Mouse (Mus musculus) embryo, embryonic 11 days (tissue): ENCODE measurements around the gene Glce.

Experiments used
- DNase-seq: peaks from one replicate; pipeline ENCODE4 v3.0.0-alpha.2; 2015

Glce gene

DNA sequence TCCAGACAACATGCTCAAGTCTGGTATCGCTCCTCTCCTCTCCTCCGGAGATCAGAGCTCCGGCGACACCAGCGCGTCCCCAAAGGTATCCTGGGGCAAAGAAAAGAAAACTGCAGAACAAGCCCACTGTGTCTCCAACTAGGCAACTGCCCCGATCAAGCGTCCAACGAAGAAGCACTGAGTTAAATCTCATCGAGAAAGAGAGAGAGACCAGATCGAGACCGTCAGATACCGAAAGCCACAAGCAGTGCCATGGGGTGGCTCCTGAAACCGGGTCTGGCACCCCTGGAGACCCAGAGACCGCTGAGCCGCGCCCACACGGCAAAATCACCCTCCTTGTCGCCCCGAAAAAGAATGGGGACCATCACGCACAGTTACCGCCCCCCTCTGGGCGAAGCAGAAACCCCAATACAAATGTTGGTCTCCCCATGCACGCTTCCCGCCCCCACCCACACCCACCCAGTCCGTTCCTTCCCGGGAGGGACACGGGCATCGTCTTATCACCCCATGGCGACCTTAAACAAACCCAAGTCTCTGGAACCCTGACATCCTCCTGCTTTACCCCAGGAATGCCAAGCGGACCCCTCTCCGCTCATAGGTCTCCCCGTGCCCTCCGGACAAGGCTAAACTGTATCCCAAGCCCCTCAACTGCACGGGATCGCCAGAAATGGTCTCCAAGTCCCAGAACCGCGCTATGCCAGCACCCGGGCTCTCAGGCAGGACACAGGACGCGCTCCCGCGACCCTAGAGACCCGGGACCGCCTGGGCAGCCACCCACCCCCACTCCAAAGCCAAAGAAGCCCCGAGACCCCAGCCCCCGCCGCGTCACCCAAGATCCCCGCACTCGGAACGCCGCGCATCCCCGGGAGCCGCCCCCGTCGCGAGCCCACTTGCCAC is 656 bp downstream of the Glce start:
- DNase-seq = peak; percentile 47

DNA sequence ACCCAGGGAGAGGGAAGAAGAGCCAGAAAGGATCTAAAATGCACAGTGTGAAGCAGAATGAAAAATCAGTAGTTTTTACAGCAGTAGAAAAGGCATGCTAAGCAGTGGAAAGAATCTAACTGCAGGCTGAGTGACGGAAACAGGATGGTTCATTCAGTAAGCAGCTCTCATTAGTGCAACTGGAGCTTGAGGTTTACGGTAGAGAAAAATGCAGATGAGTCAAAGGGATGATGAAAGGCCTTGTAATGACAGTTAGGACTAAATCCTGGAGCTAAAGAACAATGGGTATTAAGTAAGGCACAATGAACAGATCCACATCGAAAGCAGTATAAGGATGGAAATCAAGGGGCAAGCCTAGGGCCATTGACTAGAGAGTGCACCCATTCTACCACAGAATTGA is 3.7 kb downstream of the Glce start:
- DNase-seq = no peak

DNA sequence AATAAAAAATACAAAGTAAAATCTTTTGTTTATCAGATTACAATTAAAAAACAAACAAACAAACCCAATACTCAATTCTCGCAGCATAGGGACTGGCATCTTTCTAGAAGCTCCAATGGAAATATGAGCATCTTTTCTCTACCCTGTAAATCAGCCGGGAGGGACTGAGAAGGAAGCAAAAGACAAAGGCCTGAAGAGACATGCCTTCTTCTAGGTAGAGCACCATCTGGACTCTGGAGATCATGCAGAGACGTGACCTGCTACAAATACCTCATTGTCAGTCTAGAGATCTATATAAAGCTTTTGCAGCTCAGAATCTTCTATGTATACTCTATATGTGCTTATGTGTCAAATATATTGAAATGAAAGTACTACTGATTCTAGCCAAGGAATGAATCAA is 6.6 kb downstream of the Glce start:
- DNase-seq = no peak

DNA sequence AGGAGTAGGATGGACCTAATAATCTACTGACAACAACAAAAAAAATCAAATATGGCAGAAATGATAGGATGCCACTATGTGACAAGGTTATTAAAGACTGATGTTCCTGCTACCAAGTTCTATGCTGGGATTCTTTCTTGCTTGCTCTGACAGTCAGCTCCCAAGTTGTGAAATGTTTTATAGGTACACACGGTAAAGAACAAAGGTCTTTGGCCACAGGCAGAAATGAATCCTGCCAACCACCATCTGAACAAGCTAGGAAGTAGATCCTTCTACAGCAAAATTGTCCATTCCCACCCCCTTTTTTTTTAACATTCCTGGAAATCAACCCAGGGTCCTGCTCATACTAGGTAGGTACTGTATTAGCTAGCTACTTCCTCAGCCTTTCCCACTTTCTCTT is 25.9 kb downstream of the Glce start:
- DNase-seq = no peak

DNA sequence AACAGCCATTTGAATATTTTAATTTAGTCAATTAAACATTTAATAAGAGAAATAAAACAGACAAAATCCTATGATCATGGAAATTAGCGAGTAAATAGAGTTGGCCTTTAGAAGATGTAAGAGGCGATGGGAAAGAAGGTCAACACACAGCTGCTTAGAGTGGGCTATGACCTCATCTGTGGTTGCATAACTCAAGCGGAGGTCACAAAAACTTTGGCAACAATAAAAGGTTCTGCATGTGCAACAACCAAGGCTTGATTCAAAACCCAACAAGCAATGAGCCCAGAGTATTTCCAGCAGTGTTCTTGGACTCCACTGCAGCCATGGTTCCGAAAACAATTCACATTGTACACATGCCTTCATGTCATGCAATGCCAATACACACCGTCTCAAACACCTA is 30.9 kb downstream of the Glce start:
- DNase-seq = no peak

DNA sequence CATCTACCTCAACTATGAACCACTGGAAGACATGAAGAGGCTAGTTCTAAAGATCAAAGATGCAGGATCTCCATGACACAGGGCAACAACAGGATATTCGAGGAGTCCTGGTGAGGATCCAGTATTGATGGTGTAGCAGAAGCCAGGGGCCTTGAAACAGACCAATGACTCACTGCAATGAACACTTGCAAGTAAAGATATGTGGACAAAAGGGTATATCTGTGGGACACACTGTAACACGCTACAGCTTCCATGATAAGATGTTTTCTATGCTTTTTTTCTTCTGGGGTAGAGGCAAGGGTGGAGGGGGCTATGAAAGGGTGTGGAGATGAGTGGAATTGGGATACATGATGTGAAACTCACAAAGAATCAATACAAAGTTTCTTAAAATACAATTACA is 36.9 kb downstream of the Glce start:
- no peak for DNase-seq

DNA sequence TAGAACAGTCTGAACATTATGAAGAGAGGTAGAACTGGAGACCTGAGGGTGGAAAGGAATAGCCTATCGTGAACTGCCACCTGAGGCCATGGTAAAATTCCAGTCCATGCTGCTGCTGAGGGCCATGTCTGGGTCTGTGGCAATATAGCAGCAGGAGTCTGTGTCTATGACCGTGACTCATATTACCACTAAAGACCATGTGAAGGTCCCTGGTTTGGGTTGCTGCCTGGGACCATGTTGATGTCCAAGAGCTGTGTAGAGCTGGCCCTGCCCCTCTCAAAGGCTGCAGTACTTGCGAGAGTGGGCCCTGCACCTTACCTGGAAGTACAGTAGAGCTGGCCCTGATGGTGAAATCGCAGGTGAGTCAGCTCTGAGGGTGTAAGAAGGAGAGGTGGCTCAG is 37.6 kb downstream of the Glce start:
- DNase-seq = no peak

DNA sequence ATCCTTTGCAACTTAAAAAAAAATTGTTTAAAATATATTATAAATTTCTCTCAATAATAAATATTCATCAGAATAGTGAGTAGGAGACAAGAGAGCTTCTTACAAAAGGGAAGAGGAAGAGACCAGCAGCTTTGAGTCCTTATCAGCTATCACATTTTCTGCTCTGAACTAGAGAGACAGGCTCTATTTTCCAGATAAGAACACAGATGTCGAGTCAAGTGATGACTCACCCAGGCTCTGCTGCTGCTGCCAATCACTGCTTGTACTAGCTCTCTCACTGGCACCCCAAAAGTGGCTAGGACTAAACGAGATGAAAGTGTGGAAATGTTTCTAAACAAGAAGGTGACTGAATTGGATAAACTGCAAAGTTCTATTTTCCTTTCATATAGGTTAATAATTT is 39.5 kb downstream of the Glce start:
- no peak for DNase-seq

DNA sequence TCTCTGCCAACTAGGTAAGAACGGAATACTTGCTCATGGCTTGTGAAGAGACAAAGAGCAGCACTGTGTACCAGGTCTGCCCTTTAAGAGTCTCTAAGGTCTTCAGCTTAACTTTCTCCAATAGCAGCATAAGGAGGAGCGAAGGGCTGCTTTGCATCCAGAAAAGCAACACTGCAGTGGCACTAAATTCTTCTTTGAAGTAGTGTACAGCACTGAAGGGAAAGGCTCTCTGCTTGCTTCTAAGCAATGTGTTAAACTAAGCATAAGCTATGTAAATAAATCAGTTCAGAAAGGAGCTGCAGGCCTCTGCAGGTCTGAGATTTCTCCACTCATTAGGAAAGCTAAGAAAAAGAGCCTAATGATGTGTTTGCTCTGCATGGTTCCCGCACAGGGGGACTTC is 40.9 kb downstream of the Glce start:
- DNase-seq = no peak

DNA sequence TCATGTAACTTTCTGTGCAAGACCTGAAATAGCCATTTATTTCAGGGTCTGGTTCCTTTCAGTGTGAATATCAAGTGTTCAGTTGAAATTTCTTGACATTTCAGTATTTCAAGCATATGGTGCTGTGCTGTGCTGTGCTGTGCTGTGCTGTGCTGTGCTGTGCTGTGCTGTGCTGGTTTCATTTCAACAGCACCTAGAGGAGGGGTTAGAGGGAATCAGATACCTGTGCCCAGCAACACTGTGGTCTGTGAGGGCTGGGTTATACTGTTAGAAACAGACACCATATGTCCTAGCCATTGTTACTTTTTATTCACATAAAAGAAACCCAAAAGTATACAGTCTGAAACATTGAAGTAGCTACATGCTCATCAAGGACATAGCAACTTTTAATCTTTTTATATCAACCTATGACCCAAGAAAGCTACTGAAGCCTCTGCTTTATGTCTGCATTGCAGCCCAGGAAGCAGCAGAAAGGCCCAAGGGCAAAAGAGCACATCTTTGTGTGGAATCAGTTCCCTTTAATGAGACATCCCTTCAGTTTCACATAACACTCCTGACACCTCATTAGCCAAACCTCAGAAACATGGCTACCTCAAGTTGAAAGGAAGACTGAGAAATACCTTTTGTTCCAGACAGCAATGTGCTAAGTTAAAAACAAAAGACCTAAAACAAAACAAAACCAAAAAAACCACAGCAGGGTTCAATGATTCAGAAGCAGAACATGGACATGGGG is 42.3 kb downstream of the Glce start:
- DNase-seq = no peak

DNA sequence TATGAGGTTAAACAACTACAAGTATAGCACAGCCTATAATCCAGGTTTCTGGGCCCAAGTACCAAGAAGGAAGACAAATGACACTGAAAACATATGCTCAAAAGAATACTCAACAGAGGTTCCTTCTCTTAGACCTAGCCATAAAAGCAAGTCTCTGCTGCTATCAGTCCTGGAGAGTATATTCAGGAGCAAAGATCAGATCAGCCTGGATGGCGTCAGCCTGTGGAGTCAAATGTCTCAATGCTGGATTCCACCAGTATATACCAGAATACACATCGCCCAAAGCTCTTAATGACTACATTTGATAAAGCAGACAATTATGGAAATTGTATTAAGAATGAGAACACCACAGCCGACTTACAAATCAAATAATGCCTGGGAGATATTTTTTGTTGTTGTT is 60.2 kb downstream of the Glce start:
- DNase-seq = no peak

DNA sequence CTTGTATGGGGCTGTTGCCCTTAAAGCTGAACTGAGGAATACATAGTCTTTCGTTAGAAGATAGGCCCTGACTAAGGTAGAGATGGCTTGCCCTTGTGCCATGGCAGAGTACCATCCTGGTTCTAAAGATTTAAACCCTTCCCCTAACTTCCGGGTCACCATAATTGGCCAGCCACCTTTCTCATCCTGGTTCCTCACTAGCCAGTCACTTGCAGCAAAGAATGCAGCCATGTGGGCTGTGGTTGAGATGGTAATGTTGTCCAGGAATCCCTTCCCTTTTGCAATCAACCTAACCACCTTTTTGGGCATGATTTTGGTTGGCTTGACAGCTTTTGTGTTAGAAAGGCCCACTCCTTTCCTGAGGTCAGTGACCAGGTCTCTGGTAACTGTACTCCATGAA is 62.0 kb downstream of the Glce start:
- no peak for DNase-seq

DNA sequence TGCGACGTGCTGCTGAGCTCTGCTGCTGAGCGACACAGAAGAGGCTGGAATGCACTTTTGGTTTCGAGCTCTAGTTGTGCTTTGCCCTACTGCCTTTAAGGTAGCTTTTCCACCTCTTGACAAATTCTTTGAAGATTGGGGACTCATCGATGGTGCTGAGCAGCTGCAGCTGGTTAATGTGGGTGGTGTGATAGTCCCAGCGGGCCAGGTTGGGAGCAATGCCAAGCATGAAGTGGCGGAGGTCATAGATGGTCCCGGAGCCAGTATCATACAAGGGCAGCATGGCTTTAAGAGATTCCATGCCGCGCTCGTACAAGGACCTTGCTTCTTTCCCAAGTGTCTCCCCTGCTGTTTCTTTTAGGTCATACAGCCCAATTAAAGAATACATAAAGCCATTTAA is 62.5 kb downstream of the Glce start:
- DNase-seq = no peak

DNA sequence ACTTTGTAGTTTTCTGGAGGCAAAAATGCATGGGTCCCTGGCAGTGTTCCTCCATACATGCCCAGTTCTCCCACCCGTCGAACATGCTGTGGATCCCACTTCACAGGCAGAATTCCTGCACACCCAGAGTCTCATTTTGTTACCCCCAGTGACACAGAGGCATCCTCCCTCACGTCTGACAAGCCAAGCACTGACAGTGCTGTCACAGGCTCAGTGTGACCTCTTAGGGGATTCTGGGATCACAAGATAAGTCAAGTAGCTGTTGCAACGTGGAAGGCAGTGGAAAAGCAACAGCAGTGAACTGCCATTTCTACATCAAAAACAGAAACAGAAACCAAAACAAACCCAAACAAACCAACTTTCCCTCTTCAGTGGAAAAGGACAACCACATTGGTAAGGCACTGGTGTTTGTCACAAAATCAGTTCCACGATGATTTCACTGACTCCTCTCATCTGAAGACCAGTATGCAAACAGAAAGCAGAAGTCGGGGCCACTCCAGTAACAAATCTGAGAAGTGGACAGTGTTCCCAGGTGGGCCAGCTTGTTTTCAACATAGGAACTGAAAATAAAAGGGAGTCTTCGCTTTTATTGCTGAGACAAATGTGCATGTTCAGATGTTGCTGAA is 64.5 kb downstream of the Glce start:
- no peak for DNase-seq

DNA sequence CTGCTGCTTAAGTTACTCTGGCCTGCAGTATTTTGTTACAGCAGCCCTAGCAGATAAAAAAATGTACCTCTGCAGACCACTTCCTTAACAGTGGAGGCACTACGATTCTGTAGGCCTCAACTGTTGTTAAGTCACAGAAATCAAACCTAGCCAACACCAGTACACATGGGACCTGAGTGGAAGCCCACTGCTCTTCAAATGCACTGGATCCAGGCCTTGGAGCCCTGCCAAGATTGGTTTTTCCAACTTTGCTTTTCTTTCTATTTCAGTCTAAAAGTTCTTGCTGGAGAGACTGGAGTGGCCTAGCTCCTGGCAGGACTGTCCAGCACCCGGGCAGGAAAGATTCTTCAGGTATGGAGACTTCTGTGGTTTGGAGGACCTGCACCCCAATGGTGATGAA is 66.2 kb downstream of the Glce start:
- no peak for DNase-seq

DNA sequence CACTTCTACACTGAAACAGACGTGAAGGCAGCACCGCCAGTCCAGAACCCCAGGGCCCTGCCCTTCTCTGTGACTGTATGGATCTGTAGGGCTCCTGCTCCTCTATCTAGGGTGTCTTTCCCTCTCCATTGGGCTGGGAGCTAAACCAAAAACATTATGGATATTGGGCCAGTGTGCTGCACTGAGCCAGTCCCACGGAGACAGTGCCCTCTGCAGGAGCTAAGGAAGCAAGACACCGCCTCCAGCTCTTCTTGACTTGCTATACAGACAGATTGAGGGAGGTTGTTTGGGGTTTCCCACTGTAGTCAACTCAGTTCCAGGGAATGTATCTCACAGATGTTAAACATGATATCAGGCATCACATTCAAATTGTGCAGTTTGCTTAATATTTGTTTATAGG is 71.7 kb downstream of the Glce start:
- peak; percentile 64 for DNase-seq

DNA sequence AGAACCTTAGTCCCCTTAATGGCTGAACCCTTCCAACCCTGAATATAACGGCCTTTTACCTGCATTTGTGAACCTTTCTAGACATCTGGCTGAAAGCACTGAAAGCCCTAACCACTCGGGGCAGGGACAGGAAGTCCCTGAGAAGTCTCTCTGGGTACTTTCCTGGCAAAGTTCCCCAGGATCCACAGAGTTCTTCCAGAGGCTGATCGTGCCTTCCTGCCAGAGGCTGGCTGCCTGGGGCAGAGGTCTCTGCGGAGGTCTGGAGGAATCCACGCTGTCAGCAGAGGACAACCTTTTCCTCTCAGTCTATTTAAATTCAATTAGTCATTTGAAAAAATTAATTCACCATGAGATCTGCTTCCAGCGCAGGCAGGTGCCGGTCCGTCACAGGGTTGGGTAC is 73.3 kb downstream of the Glce start:
- no peak for DNase-seq

DNA sequence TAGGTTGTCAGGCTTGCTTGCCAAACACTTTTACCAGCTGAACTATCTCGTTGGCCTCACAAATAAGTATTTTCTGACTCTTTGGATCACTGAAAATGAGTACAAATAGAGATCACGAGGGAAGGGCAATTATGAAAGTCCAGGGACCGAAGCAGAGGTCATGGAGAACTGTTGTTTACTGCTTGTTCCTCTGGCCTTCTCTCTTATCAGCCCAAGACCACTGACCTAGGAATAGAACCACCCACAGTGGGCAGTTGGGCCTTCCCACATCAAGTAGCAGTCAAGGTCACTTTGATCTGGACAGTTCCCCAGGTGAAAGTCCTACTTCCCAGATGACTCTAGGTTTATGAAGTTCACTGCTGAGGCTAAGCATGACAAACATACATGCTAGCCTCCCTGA is 80.3 kb downstream of the Glce start:
- no peak for DNase-seq

DNA sequence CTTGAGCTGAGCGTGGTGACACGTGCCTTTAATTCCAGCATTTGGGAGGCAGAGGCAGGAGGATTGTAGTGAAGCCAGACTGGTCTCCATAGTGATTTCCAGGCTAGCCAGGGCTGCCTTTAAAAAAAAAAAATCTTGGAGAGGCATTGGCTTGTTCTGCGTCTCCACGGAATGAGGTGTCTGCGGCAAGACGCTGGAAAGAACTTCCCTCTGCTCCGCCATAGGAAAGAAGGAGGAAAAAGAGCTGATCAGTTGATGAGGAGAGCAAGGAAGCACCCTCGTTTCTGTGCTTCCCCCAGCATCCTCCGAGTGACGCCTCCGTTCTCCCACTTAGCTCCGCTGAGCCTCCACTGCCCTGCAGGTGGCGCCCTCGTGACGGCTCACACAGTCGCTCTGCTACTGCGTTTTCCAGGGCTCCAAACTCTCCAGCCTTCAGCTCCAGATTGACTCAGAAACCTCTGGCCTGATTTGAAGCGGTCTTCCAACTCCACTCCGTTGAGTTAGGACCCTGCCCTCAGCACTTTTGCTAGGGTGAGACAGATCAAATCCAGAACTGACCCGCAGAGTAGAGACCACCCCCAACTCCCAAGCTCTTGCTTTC is 82.3 kb downstream of the Glce start:
- DNase-seq = peak; percentile 93

DNA sequence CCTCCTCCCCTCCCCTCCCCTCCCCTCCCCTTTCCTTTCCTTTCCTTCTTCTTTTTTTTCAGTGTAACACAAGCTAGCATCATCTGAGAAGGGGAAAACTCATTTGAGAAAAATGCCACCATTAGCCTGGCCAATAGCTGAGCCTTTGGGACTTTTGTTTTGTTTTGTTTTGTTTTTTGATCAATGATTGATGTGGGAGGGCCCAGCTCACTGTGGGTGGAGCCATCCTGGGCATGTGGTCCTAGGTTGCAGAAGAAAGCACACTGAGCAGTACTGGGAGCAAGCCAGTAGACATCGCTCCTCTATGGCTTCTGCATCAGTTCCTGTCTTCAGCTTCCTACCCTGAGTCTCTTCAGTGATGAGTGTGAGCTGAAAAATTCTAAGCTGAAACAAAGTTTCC is 86.6 kb downstream of the Glce start:
- no peak for DNase-seq

DNA sequence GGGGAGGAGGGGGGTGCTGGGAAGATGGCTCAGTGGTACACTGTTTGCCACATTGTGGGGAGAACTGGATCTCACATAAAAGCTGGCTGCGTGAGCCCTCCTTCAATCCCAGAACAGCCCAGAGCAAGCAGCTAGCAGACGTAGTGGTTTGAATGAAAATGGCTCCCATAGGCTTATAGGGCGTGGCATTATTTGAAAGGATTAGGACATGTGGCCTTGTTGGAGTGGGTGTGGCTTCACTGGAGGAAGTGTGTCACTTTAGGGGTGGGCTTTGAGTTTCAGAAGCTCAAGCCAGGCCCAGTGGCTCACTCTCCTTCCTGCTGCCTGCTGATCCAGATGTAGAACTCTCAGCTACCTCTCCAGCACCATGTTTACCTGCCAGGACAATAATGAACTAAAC is 90.2 kb downstream of the Glce start:
- DNase-seq = no peak

DNA sequence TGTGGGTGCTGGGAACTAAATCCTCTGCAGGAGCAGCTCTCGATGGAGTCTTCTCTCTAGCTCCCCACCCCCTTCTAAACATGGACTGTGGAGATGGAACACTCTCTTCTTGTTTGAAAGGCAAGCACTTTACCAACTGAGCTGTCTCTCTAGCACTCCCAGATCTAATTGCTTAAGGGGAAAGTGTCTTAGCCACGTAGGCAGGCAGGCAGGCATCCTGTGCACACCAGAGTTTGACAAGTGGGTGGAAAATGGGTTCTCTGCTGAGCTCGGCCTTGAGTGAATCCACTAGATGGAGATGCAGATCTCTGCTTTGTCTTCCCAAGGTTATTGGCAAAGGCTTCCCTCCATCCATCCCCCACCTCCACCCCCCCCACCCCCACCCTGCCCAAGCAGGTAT is 94.4 kb downstream of the Glce start:
- no peak for DNase-seq

DNA sequence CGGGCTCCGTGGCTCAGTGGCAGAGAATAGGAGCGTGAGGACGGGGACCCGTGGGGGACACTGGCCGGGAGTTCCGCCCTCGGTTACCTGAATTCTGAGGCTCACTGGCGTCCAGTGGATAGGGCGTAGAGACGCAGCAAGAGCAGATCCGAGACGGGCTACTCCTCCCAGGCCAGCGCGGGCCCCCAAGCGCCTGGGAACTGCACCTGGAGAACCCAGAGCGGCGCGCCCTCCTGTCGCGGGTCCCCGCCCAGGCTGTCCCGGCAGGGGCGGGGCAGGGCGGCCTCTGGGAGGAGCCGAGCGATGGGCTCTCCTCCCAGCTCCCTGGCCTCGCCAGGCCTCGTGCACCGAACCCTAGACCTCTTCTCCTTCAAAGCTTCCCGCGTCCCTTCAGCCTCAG is 95.9 kb downstream of the Glce start, which contains the start of gene Paqr5:
Gene Paqr5 (minus strand): TSS at position 257 of the 400 bp plus-strand sequence.
- DNase-seq = peak; percentile 69

DNA sequence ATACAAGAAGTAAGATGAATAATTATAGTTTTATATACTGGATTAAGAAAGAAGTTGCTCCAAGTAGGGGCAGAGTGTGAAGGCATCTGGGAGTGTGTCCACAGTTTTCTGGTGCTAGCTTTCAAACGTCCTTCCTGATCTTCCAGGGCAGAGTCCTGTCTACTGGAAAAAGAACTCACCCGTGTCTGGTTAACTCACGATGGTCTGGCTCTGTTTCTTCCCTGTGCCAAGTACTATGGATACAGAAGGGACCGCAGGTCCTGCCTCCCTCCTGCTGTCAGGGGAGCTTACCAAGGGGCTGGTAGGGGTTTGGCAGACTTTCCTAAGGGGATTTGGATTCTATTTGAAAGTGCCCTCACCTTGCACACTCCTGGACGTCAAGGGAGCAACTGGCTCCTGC is 97.4 kb downstream of the Glce start:
- no peak for DNase-seq
